Mouse (Mus musculus): ENCODE measurements around the gene Ryr2.

- TF ChIP-seq GATA1 (IDR thresholded peaks at IDR 0.05; ENCODE audit: borderline replicate concordance, low read length) (no peak), FLI1 (IDR thresholded peaks at IDR 0.05; ENCODE audit: low read length) (no peak)
Measured at GRCm38 (mm10) chr13:12132160-12132710, 25.5 kb upstream of the Ryr2 start.

Data from megakaryocyte, embryonic 14.5 days (primary cell).